Mouse (Mus musculus): Measurements from ENCODE around the gene Tnpo1. TPM values are rescaled to one million over a fixed set of nuclear protein-coding genes. Genes with fewer than 3 reads are reported as not detected.
A peak's percentile ranks its signal among the peaks of the same experiment; 100 is the strongest.

The Tnpo1 gene
- total RNA-seq (2014; rRNA removed): 70.6 and 73.5 TPM in 2 replicates
- 15.1 and 16.2 TPM in 2 replicates for polyA plus RNA-seq (2015; fragmentation: Nextera tagmentation; extraction: Ambion mirVana)

- Histone ChIP-seq H3K27ac (ENCODE audit: low read depth, low read length) (peak within 1 kb of the TSS; percentile 99), H3K9ac (peak within 1 kb of the TSS; percentile 100), H3K4me1 (ENCODE audit: insufficient read depth) (peaks cover 14% of the 10 kb centered on the region), H3K4me3 (ENCODE audit: low read depth, low read length) (peak within 1 kb of the TSS; percentile 100), H3K36me3 (ENCODE audit: insufficient read depth) (peaks cover 6% of the 10 kb centered on the region; the same call in 1 of the 2 replicates), H3K4me2 (ENCODE audit: low read depth) (peak within 1 kb of the TSS; percentile 60), H3K9me3 (ENCODE audit: low read length) (no peaks in the 10 kb centered on the region), H3K27me3 (ENCODE audit: insufficient read depth, low read length) (no peaks in the 10 kb centered on the region)
- ATAC-seq (peak; percentile 95), DNase-seq (peak; percentile 93)
- TF ChIP-seq CTCF (IDR thresholded peaks at IDR 0.05; ENCODE audit: low read depth): no peak
- under 1% methylated on average over 73 of the region's 75 CpGs for WGBS
Observed at GRCm38 (mm10) chr13:98926213-98926957, at the start of gene Tnpo1. Gene Tnpo1, minus strand, starts transcription at chr13:98926384.

GRCm38 (mm10) chr13:98972090-98972489 lies 45.9 kb upstream of the Tnpo1 start:
- H3K4me2 ChIP-seq (ENCODE audit: low read depth): no peak overlapping the region
- no peaks in the 10 kb centered on the region for H3K36me3 ChIP-seq (ENCODE audit: insufficient read depth)
- no peak overlapping the region for H3K27ac ChIP-seq (ENCODE audit: low read depth, low read length)
- H3K27me3 ChIP-seq (ENCODE audit: insufficient read depth, low read length): no peaks in the 10 kb centered on the region
- no peaks in the 10 kb centered on the region for H3K4me1 ChIP-seq (ENCODE audit: insufficient read depth)
- no peaks in the 10 kb centered on the region for H3K9me3 ChIP-seq (ENCODE audit: low read length)
- ATAC-seq (no peak), DNase-seq (no peak)
- no peak overlapping the region for H3K4me3 ChIP-seq (ENCODE audit: low read depth, low read length)
- no peak overlapping the region for H3K9ac ChIP-seq
- no peak for TF ChIP-seq CTCF (IDR thresholded peaks at IDR 0.05; ENCODE audit: low read depth)
- 88% methylated on average over 3 of the region's 3 CpGs for WGBS

GRCm38 (mm10) chr13:98971641-98972040 lies 45.5 kb upstream of the Tnpo1 start:
- Histone ChIP-seq H3K4me1 (ENCODE audit: insufficient read depth) (no peaks in the 10 kb centered on the region), H3K9me3 (ENCODE audit: low read length) (no peaks in the 10 kb centered on the region), H3K27ac (ENCODE audit: low read depth, low read length) (no peak overlapping the region), H3K27me3 (ENCODE audit: insufficient read depth, low read length) (no peaks in the 10 kb centered on the region), H3K36me3 (ENCODE audit: insufficient read depth) (no peaks in the 10 kb centered on the region), H3K4me3 (ENCODE audit: low read depth, low read length) (no peak overlapping the region), H3K9ac (no peak overlapping the region), H3K4me2 (ENCODE audit: low read depth) (no peak overlapping the region)
- 69% methylated on average over 5 of the region's 5 CpGs for WGBS
- TF ChIP-seq CTCF (IDR thresholded peaks at IDR 0.05; ENCODE audit: low read depth): no peak
- DNase-seq: no peak
- no peak for ATAC-seq

GRCm38 (mm10) chr13:98968517-98968916 lies 42.3 kb upstream of the Tnpo1 start:
- H3K27ac ChIP-seq (ENCODE audit: low read depth, low read length): no peak overlapping the region
- H3K4me3 ChIP-seq (ENCODE audit: low read depth, low read length): no peak overlapping the region
- 82% methylated on average over 4 of the region's 4 CpGs for WGBS
- DNase-seq (no peak), ATAC-seq (no peak)
- no peak overlapping the region for H3K4me2 ChIP-seq (ENCODE audit: low read depth)
- no peaks in the 10 kb centered on the region for H3K36me3 ChIP-seq (ENCODE audit: insufficient read depth)
- no peak for TF ChIP-seq CTCF (IDR thresholded peaks at IDR 0.05; ENCODE audit: low read depth)
- no peaks in the 10 kb centered on the region for H3K4me1 ChIP-seq (ENCODE audit: insufficient read depth)
- no peaks in the 10 kb centered on the region for H3K27me3 ChIP-seq (ENCODE audit: insufficient read depth, low read length)
- no peak overlapping the region for H3K9ac ChIP-seq
- H3K9me3 ChIP-seq (ENCODE audit: low read length): no peaks in the 10 kb centered on the region

- H3K9ac ChIP-seq: no peak overlapping the region
- no peak overlapping the region for H3K4me3 ChIP-seq (ENCODE audit: low read depth, low read length)
- H3K9me3 ChIP-seq (ENCODE audit: low read length): no peaks in the 10 kb centered on the region
- H3K27ac ChIP-seq (ENCODE audit: low read depth, low read length): no peak overlapping the region
- ATAC-seq: no peak
- H3K27me3 ChIP-seq (ENCODE audit: insufficient read depth, low read length): no peaks in the 10 kb centered on the region
- no peaks in the 10 kb centered on the region for H3K36me3 ChIP-seq (ENCODE audit: insufficient read depth)
- 86% methylated on average over 6 of the region's 6 CpGs for WGBS
- DNase-seq: no peak
- no peak overlapping the region for H3K4me2 ChIP-seq (ENCODE audit: low read depth)
- H3K4me1 ChIP-seq (ENCODE audit: insufficient read depth): no peaks in the 10 kb centered on the region
- no peak for TF ChIP-seq CTCF (IDR thresholded peaks at IDR 0.05; ENCODE audit: low read depth)
Observed at GRCm38 (mm10) chr13:98967942-98968341, 41.8 kb upstream of the Tnpo1 start.

GRCm38 (mm10) chr13:98966583-98966982 lies 40.4 kb upstream of the Tnpo1 start:
- Histone ChIP-seq H3K27ac (ENCODE audit: low read depth, low read length) (no peak overlapping the region), H3K27me3 (ENCODE audit: insufficient read depth, low read length) (no peaks in the 10 kb centered on the region), H3K4me1 (ENCODE audit: insufficient read depth) (no peaks in the 10 kb centered on the region), H3K9ac (no peak overlapping the region), H3K9me3 (ENCODE audit: low read length) (no peaks in the 10 kb centered on the region), H3K36me3 (ENCODE audit: insufficient read depth) (no peaks in the 10 kb centered on the region), H3K4me2 (ENCODE audit: low read depth) (no peak overlapping the region), H3K4me3 (ENCODE audit: low read depth, low read length) (no peak overlapping the region)
- no peak for TF ChIP-seq CTCF (IDR thresholded peaks at IDR 0.05; ENCODE audit: low read depth)
- 58% methylated on average over 5 of the region's 5 CpGs for WGBS
- ATAC-seq: no peak
- no peak for DNase-seq

GRCm38 (mm10) chr13:98963612-98964011 lies 37.4 kb upstream of the Tnpo1 start:
- Histone ChIP-seq H3K27me3 (ENCODE audit: insufficient read depth, low read length) (no peaks in the 10 kb centered on the region), H3K4me2 (ENCODE audit: low read depth) (no peak overlapping the region), H3K27ac (ENCODE audit: low read depth, low read length) (no peak overlapping the region), H3K9me3 (ENCODE audit: low read length) (no peaks in the 10 kb centered on the region), H3K4me3 (ENCODE audit: low read depth, low read length) (no peak overlapping the region), H3K36me3 (ENCODE audit: insufficient read depth) (no peaks in the 10 kb centered on the region), H3K4me1 (ENCODE audit: insufficient read depth) (no peaks in the 10 kb centered on the region), H3K9ac (no peak overlapping the region)
- WGBS: 97% methylated on average over 1 of the region's 1 CpGs
- no peak for DNase-seq
- no peak for TF ChIP-seq CTCF (IDR thresholded peaks at IDR 0.05; ENCODE audit: low read depth)
- ATAC-seq: no peak
